Mouse (Mus musculus): ENCODE data around the gene Dnmt3a.
A peak's percentile ranks its signal among the peaks of the same experiment; 100 is the strongest.

Dnmt3a gene

DNA sequence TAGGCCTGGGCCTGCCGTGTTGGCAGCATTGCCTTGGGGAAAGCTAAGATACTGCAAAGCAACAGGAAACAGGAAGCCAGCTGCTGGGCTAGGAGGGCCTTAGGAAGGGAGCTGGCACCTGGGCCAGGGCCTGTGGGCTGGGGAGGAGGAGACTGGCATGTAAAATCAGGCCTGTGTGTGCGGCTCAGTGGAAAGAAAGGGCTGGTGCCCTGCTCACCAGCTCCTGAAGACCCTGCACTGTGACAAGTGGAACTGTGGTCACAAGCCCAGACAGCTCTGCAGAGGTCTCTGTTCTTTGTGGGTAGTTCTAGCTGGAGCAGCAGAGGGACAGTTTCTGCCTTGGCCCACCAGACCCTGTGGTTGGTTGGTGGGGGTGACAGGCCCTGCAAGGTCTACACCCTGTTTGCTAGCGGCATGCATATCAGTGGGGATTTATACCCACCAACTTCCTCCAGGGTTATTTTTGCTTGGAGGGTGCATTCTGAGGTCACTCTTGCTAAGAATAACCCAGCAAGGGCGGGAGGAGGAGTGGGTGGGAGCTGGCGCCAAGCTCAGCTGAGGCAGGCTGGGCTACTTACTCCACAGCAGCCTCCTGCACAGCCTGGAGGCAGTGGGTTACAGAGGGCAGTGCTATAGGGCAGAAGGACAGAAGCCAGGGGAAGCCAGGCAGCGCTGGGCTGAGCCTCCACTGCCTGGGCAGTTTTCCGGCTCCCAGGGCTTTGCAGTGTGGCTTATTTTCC is 50.1 kb downstream of the Dnmt3a start:
- DNase-seq, result peak; percentile 61 to 65

DNA sequence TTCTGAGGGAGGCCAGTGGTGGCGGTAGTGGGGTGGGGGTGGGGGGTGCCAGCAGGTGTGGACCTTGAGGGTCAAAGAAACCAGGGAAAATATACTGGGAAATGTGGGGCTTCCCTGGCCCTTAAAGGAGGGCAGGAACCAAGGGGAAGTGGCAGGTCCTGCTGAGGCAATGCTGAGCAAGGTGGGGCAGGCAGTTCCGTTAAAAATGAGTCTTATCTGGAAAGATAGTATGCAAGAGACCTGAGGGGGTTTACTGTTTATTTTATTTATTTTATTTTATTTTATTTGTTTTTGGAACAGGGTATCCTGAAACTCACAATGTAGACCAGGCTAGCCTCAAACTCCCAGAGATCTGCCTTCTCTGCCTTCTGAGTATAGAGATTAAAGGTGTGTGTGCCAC is 50.9 kb downstream of the Dnmt3a start:
- no peak for DNase-seq

DNA sequence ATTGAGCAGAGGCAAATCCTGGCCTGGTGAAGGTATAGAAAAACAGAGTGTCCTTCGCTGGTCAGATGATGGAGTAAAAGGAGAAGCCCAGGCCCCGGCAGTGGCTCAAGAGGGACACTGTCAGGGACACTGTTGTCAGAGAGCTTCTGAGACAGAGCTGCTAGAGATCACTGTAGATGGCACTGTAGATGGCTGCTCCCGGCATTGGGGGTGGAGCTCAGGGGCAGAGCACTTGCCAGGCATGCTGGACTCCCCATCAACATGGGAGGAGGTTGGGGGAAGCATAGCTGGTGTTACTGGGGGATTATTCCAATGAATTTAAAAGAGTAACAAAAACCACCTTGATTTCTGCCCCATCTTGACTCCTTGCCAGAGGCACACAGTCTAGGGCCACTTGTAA is 51.4 kb downstream of the Dnmt3a start:
- DNase-seq, result peak in 1 of 2 experiments; percentile 50

DNA sequence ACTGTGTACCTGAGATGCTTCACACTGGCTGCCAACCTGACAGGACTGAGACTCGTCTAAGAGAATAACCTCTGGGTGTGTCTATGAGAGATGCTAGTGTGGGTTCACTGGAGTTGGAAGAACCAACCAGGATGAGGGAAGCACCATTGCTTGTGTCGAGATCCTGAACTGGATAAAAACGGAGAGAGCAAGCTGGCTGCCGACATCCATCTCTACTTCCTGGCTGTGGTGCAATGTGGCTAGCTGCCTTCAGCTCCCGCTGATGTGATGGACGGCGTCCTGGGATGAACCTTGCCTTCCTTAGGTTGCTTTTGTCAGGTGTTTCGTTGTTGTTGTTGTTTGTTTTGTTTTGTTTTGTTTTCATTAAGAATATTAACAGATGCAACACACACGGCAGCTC is 52.0 kb downstream of the Dnmt3a start:
- DNase-seq, result no peak

- DNase-seq, result no peak
Measured at GRCm38 (mm10) chr12:3858754-3859153, 52.9 kb downstream of the Dnmt3a start.

GRCm38 (mm10) chr12:3859545-3859944 is 53.7 kb downstream of the Dnmt3a start:
- DNase-seq, result no peak

DNA sequence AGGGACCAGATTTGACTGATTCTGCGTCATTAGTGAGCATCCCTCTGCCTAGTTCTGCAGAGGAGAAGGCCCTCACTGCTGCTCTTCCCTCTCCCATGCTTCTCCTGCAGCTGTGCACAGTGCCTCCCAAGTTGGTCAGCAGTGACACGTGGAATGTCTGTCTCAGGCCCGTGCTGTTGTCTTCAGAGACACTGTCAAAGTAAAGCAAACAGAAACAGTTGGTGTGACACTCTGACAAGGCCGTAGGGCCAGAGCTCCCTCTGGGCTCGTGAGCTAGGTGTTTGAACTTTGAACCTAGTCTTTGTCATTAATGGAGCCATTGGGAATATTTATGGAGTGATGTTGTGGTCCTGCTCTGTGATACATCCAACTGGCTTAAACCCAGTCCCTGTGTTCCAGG is 54.2 kb downstream of the Dnmt3a start:
- DNase-seq, result no peak

GRCm38 (mm10) chr12:3861665-3862228 is 55.9 kb downstream of the Dnmt3a start:
- DNase-seq, result no peak

GRCm38 (mm10) chr12:3862253-3862652 is 56.4 kb downstream of the Dnmt3a start:
- no peak for DNase-seq

DNA sequence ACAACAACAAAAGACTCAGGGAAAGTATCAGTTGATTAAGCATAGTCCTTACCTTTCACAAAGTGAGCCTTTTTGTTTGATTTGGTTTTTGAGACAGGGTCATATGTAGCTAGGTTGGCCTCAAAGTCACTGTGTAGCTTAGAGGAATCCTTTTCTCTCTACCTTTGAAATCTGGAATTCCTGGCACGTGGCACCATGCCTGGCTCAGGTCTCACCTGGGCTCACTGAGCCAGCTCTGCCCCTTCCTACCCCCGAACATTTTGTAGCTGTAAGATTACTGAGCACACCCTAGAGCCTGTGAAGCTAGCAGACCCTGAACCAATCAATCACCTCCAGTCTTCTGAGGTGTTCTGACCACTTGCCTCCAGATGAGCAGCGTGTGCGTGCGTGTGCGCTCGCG is 58.4 kb downstream of the Dnmt3a start:
- no peak for DNase-seq

GRCm38 (mm10) chr12:3865594-3865993 is 59.8 kb downstream of the Dnmt3a start:
- no peak for DNase-seq

DNA sequence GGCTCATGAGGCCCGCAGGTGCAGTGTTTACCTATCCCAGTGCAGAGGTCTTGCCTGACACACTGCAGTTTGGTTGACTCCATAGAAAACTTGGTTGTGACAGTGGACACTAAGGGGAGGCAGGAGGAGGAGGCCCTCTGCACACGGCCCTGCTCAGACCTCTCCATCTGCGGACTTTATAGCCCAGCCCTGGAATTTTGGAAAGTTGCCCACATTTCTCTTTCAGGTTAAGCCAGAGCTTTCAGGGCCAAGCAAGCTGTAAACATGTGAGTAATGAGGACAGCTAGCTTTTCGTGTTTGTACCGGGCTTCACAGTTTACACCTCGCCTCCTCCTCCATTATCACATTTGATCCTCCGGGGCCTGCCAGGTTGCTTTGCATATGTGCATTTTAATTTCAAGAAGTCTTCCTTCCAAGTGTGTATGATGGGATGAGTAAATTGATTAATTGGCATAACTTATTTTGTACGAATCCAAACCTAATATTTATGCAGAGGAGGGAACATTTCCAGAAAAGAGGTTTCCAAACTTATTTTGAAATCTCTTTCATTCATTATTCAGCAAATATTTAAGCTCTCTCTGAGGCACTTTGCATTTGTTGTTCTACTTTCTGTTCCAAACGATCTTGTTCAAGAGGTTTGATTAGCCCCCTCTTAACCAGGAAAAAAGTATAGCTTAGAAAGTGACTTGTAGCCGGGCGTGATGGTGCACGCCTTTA is 61.0 kb downstream of the Dnmt3a start:
- peak in 1 of 2 experiments; percentile 53 for DNase-seq

GRCm38 (mm10) chr12:3868115-3868514 is 62.3 kb downstream of the Dnmt3a start:
- no peak for DNase-seq

DNA sequence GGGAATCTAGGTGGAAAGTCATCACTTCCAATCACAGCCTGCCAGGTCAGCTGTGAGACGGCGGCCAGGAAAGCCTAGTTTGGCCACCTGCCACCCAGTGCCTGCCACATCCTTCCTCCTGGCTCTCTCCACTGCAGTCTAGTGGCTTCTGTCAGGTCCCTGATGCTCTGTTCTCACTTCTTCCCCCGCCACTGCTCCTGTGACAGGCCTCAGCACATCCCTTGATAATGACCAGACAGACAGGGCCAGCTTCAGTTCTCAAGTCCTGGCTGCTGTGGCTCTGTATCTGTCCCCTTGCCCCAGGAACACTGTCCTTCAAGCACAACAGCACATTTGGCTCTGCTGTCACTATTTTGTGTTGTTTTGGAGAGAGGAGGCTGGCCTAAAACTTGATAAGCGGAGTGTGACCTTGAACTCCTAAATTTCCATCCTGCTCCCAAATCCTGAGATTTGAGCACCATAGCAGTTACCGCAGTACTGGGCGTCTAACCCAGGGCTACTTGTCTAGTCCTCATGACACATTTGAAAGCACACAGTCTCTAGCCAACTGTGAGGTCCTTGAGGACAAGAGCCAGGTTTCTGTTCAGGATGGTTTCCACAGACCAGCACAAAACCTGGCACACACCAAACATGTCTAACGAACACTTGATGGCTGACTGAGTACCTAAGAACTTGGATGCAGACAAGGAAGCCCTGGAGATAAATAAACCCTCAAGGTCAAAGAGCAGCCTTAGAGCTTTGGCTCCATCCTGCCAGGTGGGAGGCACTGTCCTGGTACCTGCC is 63.1 kb downstream of the Dnmt3a start:
- peak; percentile 76 to 80 for DNase-seq

DNA sequence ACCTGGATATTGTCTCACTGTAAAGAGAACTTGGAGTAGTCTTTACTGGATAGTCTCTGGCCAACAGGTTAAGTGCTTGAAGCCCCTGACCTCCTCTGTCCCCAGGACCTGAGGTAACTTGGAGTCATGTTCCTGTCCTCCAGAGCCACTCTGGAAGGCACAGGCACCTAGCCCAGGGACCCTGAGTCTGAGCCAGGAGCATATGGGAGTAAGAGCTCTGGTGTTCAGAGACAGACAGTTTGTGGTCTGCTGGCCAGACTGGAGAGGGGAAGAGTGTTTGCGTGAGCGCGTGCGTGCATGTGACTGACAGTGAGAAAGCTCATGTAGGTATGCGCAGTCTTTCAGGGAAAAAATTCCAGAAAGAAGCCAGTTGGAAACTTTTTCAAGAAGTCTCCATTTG is 64.2 kb downstream of the Dnmt3a start:
- peak; percentile 53 to 61 for DNase-seq

GRCm38 (mm10) chr12:3870859-3871462 is 65.2 kb downstream of the Dnmt3a start:
- DNase-seq, result no peak

DNA sequence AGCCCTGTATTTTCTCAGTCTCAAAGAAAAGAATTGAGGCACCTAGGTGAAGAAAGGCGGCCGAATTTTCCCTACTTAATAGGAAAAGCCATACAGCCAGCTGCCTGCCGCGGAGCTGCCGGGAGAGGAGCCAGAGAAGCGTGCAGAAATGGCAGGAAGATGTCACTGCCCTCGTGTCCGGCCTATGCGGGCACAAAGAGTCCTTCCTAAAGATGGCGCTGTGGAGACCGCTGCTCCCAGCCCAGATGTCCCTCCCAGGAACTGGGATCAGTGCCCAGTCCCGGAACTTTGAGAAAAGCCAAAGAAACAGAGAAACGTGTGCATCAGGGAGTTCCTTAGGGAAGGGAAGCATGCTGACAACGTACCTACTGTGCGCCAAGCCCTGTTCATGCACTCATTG is 65.8 kb downstream of the Dnmt3a start:
- DNase-seq, result peak; percentile 78

- DNase-seq, result no peak
Measured at GRCm38 (mm10) chr12:3872410-3873230, 66.8 kb downstream of the Dnmt3a start.

GRCm38 (mm10) chr12:3875474-3875873 is 69.7 kb downstream of the Dnmt3a start:
- no peak for DNase-seq

- no peak for DNase-seq
Measured at GRCm38 (mm10) chr12:3877376-3877775, 71.6 kb downstream of the Dnmt3a start.

GRCm38 (mm10) chr12:3881474-3881873 is 75.7 kb downstream of the Dnmt3a start:
- no peak for DNase-seq
